Mouse (Mus musculus): ENCODE measurements around the gene Rgs11. TPM values are rescaled to one million over a fixed set of nuclear protein-coding genes. Genes with fewer than 3 reads are reported as not detected.
A peak's percentile ranks its signal among the peaks of the same experiment; 100 is the strongest.

The Rgs11 gene
- polyA plus RNA-seq, 1 experiment from 2014 or later: 24.3 TPM

GRCm38 (mm10) chr17:26239551-26239950 is 36.8 kb downstream of the Rgs11 start:
- WGBS: 67% methylated on average over 2 of the region's 2 CpGs
- Histone ChIP-seq H3K4me2 (ENCODE audit: low read length) (no peak overlapping the region), H3K9ac (ENCODE audit: low read depth, low read length) (no peak overlapping the region), H3K27me3 (replicated peaks; ENCODE audit: control insufficient read depth, insufficient read depth, low read length) (no peaks in the 10 kb centered on the region), H3K27ac (ENCODE audit: low read depth, low read length) (no peak overlapping the region), H3K4me3 (ENCODE audit: low read length) (no peak overlapping the region), H3K9me3 (ENCODE audit: control insufficient read depth, low read length) (no peaks in the 10 kb centered on the region), H3K36me3 (ENCODE audit: control insufficient read depth, insufficient read depth, low read length) (no peaks in the 10 kb centered on the region), H3K4me1 (ENCODE audit: control insufficient read depth, insufficient read depth, low read depth, low read length) (peaks cover 10% of the 10 kb centered on the region)
- ATAC-seq: no peak

- 87% methylated on average over 6 of the region's 6 CpGs for WGBS
These were observed 37.5 kb downstream of the Rgs11 start for GRCm38 (mm10) chr17:26240120-26240790.

GRCm38 (mm10) chr17:26240990-26241389 is 38.2 kb downstream of the Rgs11 start:
- Histone ChIP-seq H3K9me3 (ENCODE audit: control insufficient read depth, low read length) (no peaks in the 10 kb centered on the region), H3K27me3 (replicated peaks; ENCODE audit: control insufficient read depth, insufficient read depth, low read length) (no peaks in the 10 kb centered on the region), H3K36me3 (ENCODE audit: control insufficient read depth, insufficient read depth, low read length) (no peaks in the 10 kb centered on the region), H3K4me1 (ENCODE audit: control insufficient read depth, insufficient read depth, low read depth, low read length) (peaks cover 10% of the 10 kb centered on the region), H3K4me2 (ENCODE audit: low read length) (no peak overlapping the region), H3K4me3 (ENCODE audit: low read length) (no peak overlapping the region), H3K9ac (ENCODE audit: low read depth, low read length) (no peak overlapping the region), H3K27ac (ENCODE audit: low read depth, low read length) (no peak overlapping the region)
- WGBS: 81% methylated on average over 6 of the region's 6 CpGs
- ATAC-seq: no peak

More at GRCm38 (mm10) chr17:26240120-26240790, 37.5 kb downstream of the Rgs11 start:
- no peaks in the 10 kb centered on the region for H3K36me3 ChIP-seq (ENCODE audit: control insufficient read depth, insufficient read depth, low read length)
- no peaks in the 10 kb centered on the region for H3K9me3 ChIP-seq (ENCODE audit: control insufficient read depth, low read length)
- no peaks in the 10 kb centered on the region for H3K27me3 ChIP-seq (replicated peaks; ENCODE audit: control insufficient read depth, insufficient read depth, low read length)
- peaks cover 10% of the 10 kb centered on the region for H3K4me1 ChIP-seq (ENCODE audit: control insufficient read depth, insufficient read depth, low read depth, low read length)
- no peak overlapping the region for H3K27ac ChIP-seq (ENCODE audit: low read depth, low read length)
- ATAC-seq: no peak
- H3K4me2 ChIP-seq (ENCODE audit: low read length): no peak overlapping the region
- no peak overlapping the region for H3K9ac ChIP-seq (ENCODE audit: low read depth, low read length)
- no peak overlapping the region for H3K4me3 ChIP-seq (ENCODE audit: low read length)

DNA sequence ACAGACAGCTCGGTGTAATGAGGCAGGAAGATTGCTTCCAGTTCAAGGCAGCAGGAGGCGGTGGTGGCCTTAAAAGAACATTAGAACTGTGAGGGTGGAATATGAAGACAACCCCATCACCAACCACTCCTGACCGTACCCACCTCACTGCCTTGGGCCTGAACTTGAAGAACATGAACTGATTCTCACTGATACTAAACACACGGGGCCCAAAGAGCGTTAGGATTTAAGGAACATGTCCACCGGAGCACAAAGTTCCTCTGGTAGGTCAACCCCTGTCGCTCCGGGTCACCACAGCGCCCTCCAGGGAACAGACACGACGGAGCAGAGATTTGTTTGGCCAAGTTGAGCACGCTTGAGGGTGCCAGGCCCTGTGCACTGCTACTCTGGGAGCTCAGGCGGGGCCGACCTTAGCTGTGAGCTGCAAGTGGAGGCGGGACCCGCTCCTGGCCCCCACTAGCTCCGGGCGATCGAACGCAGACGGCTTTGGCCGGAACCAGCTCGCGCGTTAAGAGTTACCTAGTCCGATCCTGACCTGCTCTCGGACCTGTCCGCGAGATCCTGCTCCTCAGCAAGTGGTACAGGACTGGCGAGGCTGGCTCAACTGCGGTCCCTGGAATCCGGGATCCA is 40.8 kb downstream of the Rgs11 start:
- peak overlapping the region; percentile 72 for H3K9ac ChIP-seq (ENCODE audit: low read depth, low read length)
- 1% methylated on average over 32 of the region's 32 CpGs for WGBS
- peak overlapping the region; percentile 73 for H3K27ac ChIP-seq (ENCODE audit: low read depth, low read length)
- peak; percentile 29 for ATAC-seq
- no peaks in the 10 kb centered on the region for H3K27me3 ChIP-seq (replicated peaks; ENCODE audit: control insufficient read depth, insufficient read depth, low read length)
- H3K4me2 ChIP-seq (ENCODE audit: low read length): peak overlapping the region; percentile 78
- H3K36me3 ChIP-seq (ENCODE audit: control insufficient read depth, insufficient read depth, low read length): no peaks in the 10 kb centered on the region
- H3K4me3 ChIP-seq (ENCODE audit: low read length): peak overlapping the region; percentile 64
- no peaks in the 10 kb centered on the region for H3K9me3 ChIP-seq (ENCODE audit: control insufficient read depth, low read length)
- H3K4me1 ChIP-seq (ENCODE audit: control insufficient read depth, insufficient read depth, low read depth, low read length): peaks cover 10% of the 10 kb centered on the region

DNA sequence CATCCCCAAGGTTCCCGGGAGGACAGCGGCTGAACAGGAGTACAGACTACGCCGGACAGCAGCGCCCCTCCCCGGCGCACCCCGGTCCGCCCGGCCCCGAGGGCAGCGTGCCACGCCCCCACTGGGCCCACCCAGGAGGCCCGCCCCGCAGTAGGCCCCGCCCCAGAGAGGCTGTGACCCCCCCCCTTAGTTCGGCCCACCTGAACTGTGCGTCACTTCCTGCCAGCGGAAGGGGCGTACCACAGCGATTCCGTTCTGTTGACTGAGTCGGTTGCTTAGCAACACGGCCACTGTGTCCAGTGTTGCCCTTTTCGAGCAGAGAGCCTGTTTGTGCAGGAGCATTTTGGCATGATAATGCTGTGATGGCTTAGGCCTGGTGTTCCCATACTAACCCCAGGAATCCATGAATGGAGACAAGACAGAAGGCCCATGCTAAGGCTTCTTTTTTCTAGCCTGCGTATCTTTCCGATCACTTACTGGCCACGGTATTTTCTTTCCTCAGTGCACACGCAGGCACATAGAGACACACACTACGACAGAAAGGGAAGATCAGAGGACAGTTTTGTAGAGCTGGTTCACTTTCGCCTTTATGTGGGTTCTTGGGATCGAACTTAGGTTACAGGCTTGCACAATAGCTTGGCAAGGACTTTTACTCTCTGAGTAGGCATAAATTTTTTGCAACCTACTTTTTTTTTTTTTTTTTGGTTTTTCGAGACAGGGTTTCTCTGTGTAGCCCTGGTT is 41.5 kb downstream of the Rgs11 start, which contains the start of gene Fam234a:
Fam234a (minus strand) TSS at position 142 of the 741 bp plus-strand sequence.
- H3K27me3 ChIP-seq (replicated peaks; ENCODE audit: control insufficient read depth, insufficient read depth, low read length): no peaks in the 10 kb centered on the region
- H3K36me3 ChIP-seq (ENCODE audit: control insufficient read depth, insufficient read depth, low read length): no peaks in the 10 kb centered on the region
- 5% methylated on average over 31 of the region's 33 CpGs for WGBS
- H3K27ac ChIP-seq (ENCODE audit: low read depth, low read length): peak within 1 kb of the TSS; percentile 73
- no peaks in the 10 kb centered on the region for H3K9me3 ChIP-seq (ENCODE audit: control insufficient read depth, low read length)
- H3K4me2 ChIP-seq (ENCODE audit: low read length): peak within 1 kb of the TSS; percentile 78
- peak within 1 kb of the TSS; percentile 64 for H3K4me3 ChIP-seq (ENCODE audit: low read length)
- peak; percentile 97 for ATAC-seq
- H3K9ac ChIP-seq (ENCODE audit: low read depth, low read length): peak within 1 kb of the TSS; percentile 72
- peaks cover 10% of the 10 kb centered on the region for H3K4me1 ChIP-seq (ENCODE audit: control insufficient read depth, insufficient read depth, low read depth, low read length)

DNA sequence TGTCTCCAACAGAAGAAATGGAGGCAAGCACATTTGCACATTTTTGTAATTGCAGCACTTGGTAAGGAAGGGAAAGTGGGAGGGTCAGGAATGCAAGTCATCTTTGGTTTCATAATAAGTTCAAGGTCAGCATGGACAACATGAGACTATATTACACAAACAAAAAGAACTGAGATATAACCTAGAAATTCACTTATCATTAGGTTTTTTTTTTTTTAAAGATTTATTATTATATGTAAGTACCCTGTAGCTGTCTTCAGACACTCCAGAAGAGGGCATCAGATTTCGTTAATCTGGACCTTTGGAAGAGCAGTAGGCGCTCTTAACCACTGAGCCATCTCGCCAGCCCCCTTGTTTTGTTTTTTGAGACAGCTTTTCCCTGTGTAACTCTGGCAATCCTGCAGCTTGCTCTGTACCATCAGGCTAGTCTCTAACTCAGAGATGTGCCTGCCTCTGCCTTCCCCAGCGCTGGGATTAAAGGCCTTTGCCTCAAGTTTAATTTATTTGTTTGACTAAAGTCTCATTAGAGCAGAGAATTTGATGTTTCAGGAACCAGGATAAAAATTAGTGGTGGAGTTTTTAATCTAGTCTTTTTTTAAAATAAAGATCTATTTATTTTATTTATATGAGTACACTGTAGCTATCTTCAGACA is 49.3 kb downstream of the Rgs11 start:
- WGBS: 51% methylated on average over 4 of the region's 4 CpGs
- Histone ChIP-seq H3K9ac (ENCODE audit: low read depth, low read length) (no peak overlapping the region), H3K27ac (ENCODE audit: low read depth, low read length) (peak overlapping the region; percentile 98; the same call in 1 of the 2 replicates), H3K4me1 (ENCODE audit: control insufficient read depth, insufficient read depth, low read depth, low read length) (peaks cover 13% of the 10 kb centered on the region), H3K4me3 (ENCODE audit: low read length) (peak overlapping the region; percentile 95), H3K27me3 (replicated peaks; ENCODE audit: control insufficient read depth, insufficient read depth, low read length) (no peaks in the 10 kb centered on the region), H3K36me3 (ENCODE audit: control insufficient read depth, insufficient read depth, low read length) (peaks cover 4% of the 10 kb centered on the region; the same call in 1 of the 2 replicates), H3K9me3 (ENCODE audit: control insufficient read depth, low read length) (no peaks in the 10 kb centered on the region), H3K4me2 (ENCODE audit: low read length) (peak overlapping the region; percentile 62)
- ATAC-seq: no peak

- H3K4me1 ChIP-seq (ENCODE audit: control insufficient read depth, insufficient read depth, low read depth, low read length): peaks cover 13% of the 10 kb centered on the region
- peaks cover 7% of the 10 kb centered on the region for H3K36me3 ChIP-seq (ENCODE audit: control insufficient read depth, insufficient read depth, low read length)
- H3K27me3 ChIP-seq (replicated peaks; ENCODE audit: control insufficient read depth, insufficient read depth, low read length): no peaks in the 10 kb centered on the region
- H3K9me3 ChIP-seq (ENCODE audit: control insufficient read depth, low read length): no peaks in the 10 kb centered on the region
- peak within 1 kb of the TSS; percentile 98 for H3K27ac ChIP-seq (ENCODE audit: low read depth, low read length)
- H3K4me2 ChIP-seq (ENCODE audit: low read length): peak within 1 kb of the TSS; percentile 62
- peak within 1 kb of the TSS; percentile 97 for H3K9ac ChIP-seq (ENCODE audit: low read depth, low read length)
- peak; percentile 98 for ATAC-seq
- peak within 1 kb of the TSS; percentile 95 for H3K4me3 ChIP-seq (ENCODE audit: low read length)
- under 1% methylated on average over 41 of the region's 43 CpGs for WGBS
These were observed 49.9 kb downstream of the Rgs11 start, which contains the start of gene Luc7l for GRCm38 (mm10) chr17:26252539-26253251. Luc7l (plus strand) TSS chr17:26252896.

GRCm38 (mm10) chr17:26253399-26253798 is 50.6 kb downstream of the Rgs11 start:
- ATAC-seq: no peak
- peaks cover 10% of the 10 kb centered on the region for H3K36me3 ChIP-seq (ENCODE audit: control insufficient read depth, insufficient read depth, low read length)
- H3K9me3 ChIP-seq (ENCODE audit: control insufficient read depth, low read length): no peaks in the 10 kb centered on the region
- H3K9ac ChIP-seq (ENCODE audit: low read depth, low read length): peak overlapping the region; percentile 97
- peak overlapping the region; percentile 98 for H3K27ac ChIP-seq (ENCODE audit: low read depth, low read length)
- no peaks in the 10 kb centered on the region for H3K27me3 ChIP-seq (replicated peaks; ENCODE audit: control insufficient read depth, insufficient read depth, low read length)
- peak overlapping the region; percentile 62 for H3K4me2 ChIP-seq (ENCODE audit: low read length)
- peaks cover 13% of the 10 kb centered on the region for H3K4me1 ChIP-seq (ENCODE audit: control insufficient read depth, insufficient read depth, low read depth, low read length)
- peak overlapping the region; percentile 95 for H3K4me3 ChIP-seq (ENCODE audit: low read length)
- under 1% methylated on average over 23 of the region's 24 CpGs for WGBS

Measured in hindbrain, embryonic 16.5 days (tissue).